Mouse (Mus musculus): ENCODE data around the gene Xylt1.

The Xylt1 gene

DNA sequence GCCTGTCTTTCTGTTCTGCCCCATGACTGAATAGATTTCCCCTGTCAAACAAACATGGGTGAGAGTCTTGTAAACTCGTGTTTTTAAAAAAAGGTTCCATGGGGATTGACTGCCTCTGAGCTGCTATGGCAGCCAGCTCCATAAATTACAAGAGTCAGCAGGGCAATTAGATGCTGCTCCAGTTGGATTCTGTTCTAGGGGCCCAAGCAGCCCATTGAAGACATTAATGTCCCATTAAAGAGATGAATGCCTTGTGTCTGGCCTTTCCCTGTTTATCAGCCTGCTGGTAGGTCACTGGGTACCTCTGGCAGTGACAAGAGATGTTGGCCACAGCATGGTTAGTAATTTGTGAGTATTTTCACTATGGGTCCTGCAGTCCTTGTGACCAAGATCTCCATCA lies 271.9 kb downstream of the Xylt1 start:
- TF ChIP-seq GATA4 (IDR thresholded peaks at IDR 0.05; ENCODE audit: insufficient replicate concordance, low read length), result no peak

DNA sequence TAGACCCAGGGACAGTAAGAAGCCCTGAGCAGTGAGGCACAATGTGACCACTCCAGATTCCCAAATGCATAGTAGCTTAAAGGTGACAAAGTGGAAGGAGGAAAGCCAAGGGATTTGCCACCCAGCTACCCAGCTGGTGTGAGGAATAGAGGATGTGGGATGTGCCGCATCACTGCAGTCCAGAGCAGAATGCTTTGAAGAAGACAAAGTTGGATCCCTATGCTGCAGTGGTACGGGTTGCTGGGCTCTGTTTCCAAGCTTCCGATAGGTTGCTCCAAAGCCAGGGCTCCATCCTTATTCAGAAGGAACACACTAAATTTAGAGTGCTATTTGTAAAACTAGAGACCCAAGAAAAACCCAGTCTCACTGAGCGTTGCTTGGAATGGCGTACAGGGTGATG lies 275.0 kb downstream of the Xylt1 start:
- no peak for TF ChIP-seq GATA4 (IDR thresholded peaks at IDR 0.05; ENCODE audit: insufficient replicate concordance, low read length)

DNA sequence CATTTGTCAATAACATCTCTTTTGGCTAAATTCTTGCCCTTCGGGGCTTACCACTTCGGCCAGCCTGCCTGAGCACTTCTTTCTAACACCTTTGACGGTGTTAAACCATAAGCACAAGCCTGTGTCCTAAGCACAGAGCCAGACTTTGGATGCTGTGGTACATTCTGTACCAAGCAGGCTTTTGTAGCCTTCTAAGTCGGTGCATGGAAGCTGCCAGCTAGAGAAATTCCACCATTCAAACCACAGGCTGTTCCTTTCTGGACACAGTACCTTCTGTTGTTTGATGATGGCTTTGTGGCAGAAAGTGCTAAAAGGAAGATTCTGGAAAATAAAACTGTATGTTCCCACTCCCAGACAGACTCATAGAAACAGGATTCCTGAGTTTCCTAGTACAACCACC lies 277.4 kb downstream of the Xylt1 start:
- no peak for TF ChIP-seq GATA4 (IDR thresholded peaks at IDR 0.05; ENCODE audit: insufficient replicate concordance, low read length)

DNA sequence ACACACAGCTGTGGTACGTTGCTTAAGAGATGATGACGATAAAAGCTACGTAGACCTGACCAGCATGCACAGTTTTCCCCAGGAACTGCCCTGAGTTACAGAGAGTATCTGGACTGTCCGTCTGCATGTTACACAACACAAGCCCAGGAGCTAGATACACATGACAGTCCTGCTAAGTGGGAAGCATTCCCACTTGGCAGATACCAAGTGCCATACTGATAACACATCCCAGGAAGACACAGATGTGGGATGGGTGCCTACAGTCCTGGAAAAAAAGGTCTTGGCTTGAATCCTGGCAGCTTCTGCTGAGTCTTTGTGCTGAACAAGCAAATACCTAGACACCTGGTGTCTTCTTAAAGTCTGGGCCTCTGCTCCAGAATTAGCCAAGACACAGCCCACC lies 278.0 kb downstream of the Xylt1 start:
- no peak for TF ChIP-seq GATA4 (IDR thresholded peaks at IDR 0.05; ENCODE audit: insufficient replicate concordance, low read length)

- TF ChIP-seq GATA4 (IDR thresholded peaks at IDR 0.05; ENCODE audit: insufficient replicate concordance, low read length), result no peak
These were observed 286.5 kb downstream of the Xylt1 start for GRCm38 (mm10) chr7:117667286-117667685.

DNA sequence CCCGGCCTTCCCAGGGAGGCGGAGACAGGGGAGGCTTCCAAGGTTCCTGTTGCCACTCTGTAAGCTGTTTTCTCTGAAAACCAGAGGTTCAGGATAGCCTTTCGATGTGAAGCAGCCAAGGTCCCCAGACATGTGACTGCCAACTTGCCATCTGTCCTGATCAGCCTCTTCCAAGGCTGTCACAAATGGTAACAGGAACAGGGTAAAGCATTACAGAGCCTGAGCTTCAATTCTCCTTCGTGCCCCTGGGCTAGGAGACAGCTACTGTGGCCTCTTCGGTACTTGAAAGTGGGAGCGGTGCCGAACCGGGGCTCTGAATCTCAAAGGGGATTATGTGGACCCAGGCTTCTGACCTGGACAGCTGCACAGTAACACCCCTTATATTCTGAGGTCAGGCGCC lies 287.4 kb downstream of the Xylt1 start:
- TF ChIP-seq GATA4 (IDR thresholded peaks at IDR 0.05; ENCODE audit: insufficient replicate concordance, low read length), result no peak

DNA sequence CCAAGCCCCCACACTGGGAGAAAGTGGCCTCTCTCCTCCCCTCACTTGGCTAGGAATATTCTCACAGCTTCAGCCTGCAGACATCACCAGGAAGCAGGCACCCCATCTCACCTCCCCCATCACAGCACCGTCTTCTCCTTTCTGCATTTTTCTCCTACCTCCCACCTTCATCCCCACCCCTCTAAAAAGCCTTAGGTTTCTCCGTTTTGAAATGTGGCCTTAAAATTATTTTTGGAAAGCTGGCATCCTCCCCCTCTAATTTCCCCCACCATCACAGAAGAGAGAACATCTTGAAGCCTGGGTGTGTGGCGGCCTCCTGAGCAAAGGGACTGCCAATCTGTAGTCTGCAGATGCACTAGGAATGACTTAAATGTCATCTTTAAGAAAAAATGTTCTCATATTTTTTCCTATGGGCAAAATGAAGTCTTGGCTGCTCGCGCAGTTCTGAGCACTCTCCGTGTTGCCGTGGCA lies 291.4 kb downstream of the Xylt1 start:
- TF ChIP-seq GATA4 (IDR thresholded peaks at IDR 0.05; ENCODE audit: insufficient replicate concordance, low read length), result no peak

DNA sequence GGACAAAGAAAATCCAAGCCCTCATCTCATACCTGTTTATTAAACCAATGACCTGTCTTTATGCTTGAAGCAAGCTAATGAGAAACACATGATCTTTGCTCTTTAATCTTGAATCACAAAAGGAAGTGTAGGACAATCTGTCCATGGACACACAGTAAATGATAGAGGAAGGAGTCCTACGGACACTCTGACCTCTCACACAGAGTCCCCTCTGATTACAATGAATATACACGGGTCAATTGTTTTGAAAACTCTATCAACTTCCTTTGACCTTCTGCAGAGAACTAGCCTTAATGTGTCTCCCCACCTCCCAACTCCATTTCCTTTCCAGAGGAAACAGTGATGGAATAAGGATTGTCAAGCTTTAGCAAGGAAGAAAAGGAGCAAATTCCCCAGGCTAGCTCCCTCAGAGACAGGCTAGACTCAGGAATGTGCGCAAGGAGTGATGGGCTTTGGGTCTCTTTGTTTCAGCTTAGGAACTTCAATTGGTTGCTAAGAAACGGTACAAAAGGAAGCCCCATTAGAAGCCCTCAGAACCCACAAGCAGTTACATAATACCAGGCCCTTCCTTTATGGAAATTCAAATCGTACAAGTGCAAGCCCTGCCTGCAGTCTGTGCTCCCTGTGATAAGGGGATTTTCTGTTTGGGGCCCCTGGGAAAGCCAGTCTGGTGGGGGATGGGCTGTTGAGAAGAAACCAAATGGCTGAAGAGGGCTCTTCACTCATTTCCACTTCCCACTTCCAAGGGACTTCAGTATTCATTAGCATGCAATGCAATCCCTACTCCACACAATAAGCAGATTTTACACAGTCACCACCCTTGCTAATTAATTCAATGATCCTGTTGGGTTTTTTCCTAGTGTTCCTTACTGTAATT lies 305.6 kb downstream of the Xylt1 start:
- no peak for TF ChIP-seq GATA4 (IDR thresholded peaks at IDR 0.05; ENCODE audit: insufficient replicate concordance, low read length)

DNA sequence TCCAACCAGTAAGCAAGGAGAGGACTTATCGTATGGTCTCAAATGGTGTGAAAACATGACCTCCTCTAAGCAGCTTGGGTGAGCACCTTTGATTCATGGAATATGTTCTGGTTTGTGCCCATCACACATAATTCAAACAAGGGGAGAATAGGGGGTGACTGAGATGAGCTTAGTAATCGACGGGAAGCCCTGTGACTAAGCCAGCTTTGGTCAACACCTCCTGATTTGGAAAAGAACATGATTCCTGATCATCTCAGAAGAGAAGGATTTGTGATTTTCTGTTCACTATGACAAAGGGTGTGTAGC lies 306.2 kb downstream of the Xylt1 start:
- TF ChIP-seq GATA4 (IDR thresholded peaks at IDR 0.05; ENCODE audit: insufficient replicate concordance, low read length), result no peak

- TF ChIP-seq GATA4 (IDR thresholded peaks at IDR 0.05; ENCODE audit: insufficient replicate concordance, low read length), result no peak
These were observed 314.8 kb downstream of the Xylt1 start for GRCm38 (mm10) chr7:117695612-117696011.

- no peak for TF ChIP-seq GATA4 (IDR thresholded peaks at IDR 0.05; ENCODE audit: insufficient replicate concordance, low read length)
These were observed 316.9 kb downstream of the Xylt1 start for GRCm38 (mm10) chr7:117697681-117698080.

DNA sequence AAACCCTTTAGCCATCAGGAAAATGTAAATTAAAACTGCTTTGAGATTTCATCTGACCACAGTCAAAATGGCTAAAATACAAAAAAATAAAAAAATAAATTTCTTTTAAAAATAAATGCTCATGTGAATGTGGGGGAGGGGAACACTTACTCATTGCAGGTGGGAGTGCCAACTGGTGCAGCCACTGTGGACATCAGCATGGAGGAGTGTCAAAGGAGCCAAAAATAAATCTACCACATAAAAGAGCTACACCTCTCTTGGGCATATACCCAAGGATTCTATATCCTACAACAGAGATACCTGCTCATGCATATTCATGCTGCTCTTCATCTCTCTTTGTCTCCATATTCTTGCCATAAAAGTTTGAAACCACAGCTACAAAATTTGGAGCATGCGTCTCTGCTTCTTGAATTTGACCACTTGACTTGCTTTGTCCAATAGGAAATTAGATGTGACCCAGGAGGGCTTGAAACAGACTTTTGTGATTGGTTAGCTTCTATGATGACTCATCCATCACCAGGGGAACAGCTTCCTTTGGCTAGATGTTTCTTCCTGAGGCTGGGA lies 317.9 kb downstream of the Xylt1 start:
- TF ChIP-seq GATA4 (IDR thresholded peaks at IDR 0.05; ENCODE audit: insufficient replicate concordance, low read length), result no peak

GRCm38 (mm10) chr7:117699343-117699985 lies 318.7 kb downstream of the Xylt1 start:
- TF ChIP-seq GATA4 (IDR thresholded peaks at IDR 0.05; ENCODE audit: insufficient replicate concordance, low read length), result no peak

DNA sequence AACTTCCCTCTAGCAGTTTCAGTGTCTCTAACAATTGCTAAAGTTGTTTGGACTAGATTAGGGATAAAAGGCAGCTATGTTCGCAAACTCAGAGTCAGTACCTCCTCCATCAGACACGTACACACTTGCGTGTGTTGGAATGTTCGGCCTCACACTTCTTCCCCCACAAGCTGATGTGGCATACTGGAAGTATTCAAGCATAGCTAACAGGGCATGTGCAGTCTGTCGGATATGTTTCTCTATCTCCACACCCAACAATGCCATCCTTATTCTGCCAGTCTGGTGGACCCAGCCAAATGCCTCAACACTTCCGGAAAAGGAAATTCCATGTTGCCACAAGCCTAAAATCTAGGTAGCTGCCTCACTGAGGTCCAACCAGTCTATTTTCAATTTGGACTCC lies 319.3 kb downstream of the Xylt1 start:
- no peak for TF ChIP-seq GATA4 (IDR thresholded peaks at IDR 0.05; ENCODE audit: insufficient replicate concordance, low read length)

- TF ChIP-seq GATA4 (IDR thresholded peaks at IDR 0.05; ENCODE audit: insufficient replicate concordance, low read length), result no peak
These were observed 329.3 kb downstream of the Xylt1 start for GRCm38 (mm10) chr7:117709901-117710607.
